Mouse (Mus musculus) right cerebral cortex, adult 18-20 months (tissue): ENCODE data around the gene Cd209g.
A peak's percentile ranks its signal among the peaks of the same experiment; 100 is the strongest.
"Not testable (repeated sequence)": the region's sequence is repeated elsewhere in the genome, so short reads cannot be mapped to it uniquely, and the experiment has no call there.

Experiments used
- DNase-seq: peaks from one replicate; pipeline ENCODE4 v3.0.0; 2022; ENCODE audit warnings: mixed read lengths

Cd209g gene

GRCm38 (mm10) chr8:4133798-4134197, at the start of gene Cd209g:
TSS of gene Cd209g (plus strand) at chr8:4134098.
- no peak for DNase-seq

- not testable (repeated sequence) for DNase-seq
These were observed 46.6 kb upstream of the Cd209g start for GRCm38 (mm10) chr8:4087180-4087722.

- DNase-seq = not testable (repeated sequence)
These were observed 45.4 kb upstream of the Cd209g start for GRCm38 (mm10) chr8:4088514-4088913.

- not testable (repeated sequence) for DNase-seq
These were observed 28.2 kb upstream of the Cd209g start, which contains the start of gene Cd209f for GRCm38 (mm10) chr8:4105735-4106134. TSS of gene Cd209f (minus strand) at chr8:4105835.

GRCm38 (mm10) chr8:4139660-4140646, 6.1 kb downstream of the Cd209g start:
- peak; percentile 76 for DNase-seq

GRCm38 (mm10) chr8:4141721-4142120, 7.8 kb downstream of the Cd209g start:
- DNase-seq = no peak

DNA sequence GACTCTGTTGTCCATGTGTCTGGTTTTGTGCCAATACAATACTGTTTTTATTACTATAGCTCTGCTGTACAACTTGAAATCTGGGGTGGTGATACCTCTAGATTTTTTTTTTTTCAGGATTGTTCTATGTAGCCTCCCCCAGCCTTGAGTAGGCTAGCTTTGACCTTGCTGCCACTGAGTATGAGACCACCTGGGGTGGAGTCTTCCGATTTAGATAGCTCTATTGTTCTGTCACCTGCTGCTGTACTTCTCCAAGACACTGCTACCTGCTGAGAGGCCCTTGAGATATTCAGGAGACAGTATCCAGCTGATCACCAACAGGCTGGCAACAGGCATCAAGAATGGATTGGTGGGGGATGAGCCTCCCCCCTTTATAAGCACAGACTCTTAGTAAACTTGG, 13.4 kb downstream of the Cd209g start:
- no peak for DNase-seq

GRCm38 (mm10) chr8:4154878-4155277, 21.0 kb downstream of the Cd209g start:
- no peak for DNase-seq

GRCm38 (mm10) chr8:4162786-4163185, 28.9 kb downstream of the Cd209g start:
- no peak for DNase-seq

DNA sequence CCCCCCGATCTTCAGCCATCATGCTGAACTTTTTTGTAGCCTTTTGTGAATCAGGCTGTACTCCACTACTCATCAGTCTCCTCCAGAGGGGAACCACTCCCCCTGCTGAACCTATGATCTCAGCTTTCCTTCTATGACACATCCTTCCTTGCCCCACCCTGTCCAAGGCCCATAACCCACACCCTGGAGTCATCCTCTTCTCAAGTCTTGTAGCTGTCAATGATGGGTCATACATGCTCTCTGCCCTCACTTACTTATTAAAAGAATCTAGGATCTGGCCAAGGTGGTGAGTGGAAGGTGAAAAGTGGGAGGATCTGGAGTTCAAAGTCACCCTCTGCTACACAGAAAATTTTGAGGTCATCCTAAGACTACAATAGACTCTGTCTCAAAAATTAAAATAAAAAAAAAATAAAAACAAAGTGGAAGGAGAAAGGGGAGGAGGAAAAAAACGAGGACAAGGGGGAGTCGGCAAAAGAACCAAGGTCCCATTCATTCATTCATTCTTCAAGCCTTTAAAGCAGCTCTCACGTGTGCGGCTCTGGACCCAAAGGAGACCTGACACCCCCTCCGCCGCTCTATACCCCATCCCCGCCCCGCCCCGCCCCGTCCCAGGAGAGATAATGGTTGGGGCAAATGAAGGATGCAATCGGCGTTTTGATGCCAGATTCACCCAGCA, 31.4 kb downstream of the Cd209g start:
- no peak for DNase-seq

DNA sequence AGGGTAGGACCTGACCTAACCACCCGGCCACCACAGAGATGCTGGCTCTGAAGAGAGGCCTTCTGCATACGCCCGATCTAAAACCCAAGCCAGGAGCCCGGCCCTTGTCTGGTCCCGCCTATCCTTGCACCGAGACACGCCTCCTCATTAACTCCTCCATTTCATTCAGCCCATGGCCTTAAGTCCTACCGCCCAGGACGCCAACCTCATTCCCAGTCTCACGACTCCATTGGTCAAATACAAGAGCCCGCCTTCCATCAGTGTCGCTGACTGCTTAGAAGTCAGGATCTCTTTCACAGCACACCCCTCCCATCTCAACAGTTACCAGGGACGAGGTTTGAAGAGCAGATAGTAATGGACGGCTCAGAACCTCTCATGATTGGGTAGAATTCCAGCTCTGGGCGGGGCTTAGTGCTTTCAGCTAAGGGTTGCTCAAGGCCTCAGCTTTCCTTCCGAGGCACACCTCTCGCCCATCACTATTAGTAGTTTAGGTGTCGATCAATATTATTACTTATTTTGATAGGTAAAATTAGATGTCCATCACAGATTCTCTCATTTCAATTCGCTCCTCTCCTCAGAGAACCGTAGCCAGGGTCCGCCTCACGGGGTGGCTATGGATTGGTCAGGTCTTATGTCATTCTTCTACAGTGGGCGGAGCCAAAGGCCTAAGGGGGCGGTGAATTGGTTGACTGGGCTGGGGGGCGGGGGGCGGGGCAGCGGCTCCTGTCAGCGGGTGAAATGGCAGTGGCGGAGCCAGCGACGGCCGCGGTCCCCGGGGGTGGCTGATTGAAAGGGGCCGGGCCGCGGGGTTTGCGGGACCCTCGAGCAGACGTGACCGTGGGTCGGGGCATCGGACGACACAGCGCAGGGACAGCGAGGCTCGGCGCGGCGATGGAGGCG, 32.2 kb downstream of the Cd209g start, which contains the start of gene Evi5l:
Gene Evi5l (plus strand): TSS at position 716 of the 900 bp plus-strand sequence.
- DNase-seq = peak; percentile 100

DNA sequence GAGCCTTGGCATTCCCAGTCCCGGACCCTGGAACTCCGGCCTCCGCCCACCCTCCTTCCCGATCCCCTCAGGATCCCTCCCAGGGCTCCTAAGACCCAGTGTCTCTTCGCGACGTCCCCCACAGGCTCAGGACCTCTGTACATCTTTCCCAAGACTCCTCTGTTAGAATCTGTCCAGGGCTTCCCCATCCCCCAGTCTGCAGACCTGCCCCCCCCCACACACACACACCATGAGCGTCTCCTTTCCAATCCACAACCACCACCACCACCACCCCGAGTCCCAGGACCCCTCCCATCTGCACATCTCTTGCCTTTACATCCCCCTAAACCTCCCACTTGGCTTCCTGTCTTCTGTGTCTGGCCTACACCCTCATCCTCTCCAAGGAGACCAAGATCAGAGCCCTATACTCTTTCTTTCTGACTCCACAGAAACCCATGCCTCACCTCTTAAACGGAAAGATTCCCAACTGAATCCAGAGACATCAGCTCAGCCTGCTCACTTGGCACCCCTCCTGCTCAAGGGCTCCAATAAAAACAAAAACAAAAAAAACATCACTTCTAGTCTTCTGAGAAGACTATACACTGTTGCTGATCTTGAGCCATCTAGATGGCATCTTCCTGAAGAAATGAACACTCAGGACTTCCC, 33.1 kb downstream of the Cd209g start:
- DNase-seq = no peak

- DNase-seq = no peak
These were observed 34.0 kb downstream of the Cd209g start for GRCm38 (mm10) chr8:4167918-4168317.

DNA sequence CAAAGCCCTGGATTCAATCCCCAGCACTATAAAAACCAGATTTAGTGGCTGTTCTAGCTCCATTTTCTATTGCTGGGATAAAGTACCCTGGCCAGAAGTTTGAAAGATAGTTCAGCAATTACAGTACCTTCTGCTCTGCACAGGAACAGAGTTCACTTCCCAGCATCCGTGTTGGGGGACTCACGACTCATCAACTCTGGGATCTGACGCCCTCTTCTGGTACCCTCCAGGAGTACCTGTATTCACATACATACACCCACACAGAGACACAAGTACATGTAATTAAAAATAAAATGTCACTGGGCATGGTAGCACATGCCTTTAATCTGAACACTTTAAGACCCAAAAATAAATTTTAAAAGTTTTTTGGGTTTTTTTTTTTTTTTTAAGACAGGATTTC, 38.6 kb downstream of the Cd209g start:
- no peak for DNase-seq

- DNase-seq = no peak
These were observed 40.1 kb downstream of the Cd209g start for GRCm38 (mm10) chr8:4174018-4174417.

DNA sequence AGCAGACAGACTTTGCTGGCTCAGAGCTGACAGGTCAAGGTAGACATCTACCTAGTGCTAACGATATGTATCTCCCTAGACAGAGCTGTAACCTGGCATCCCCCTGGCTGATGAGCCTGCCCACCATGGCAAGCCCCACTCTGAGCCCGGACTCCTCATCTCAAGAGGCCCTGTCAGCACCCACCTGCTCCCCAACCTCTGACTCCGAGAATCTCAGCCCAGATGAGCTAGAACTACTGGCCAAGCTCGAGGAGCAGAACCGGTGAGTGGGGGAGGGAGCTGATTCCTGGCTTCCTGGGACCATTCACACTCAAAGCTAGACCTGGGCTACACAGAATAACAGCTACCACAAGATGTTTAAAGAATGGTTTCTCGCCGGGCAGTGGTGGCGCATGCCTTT, 49.5 kb downstream of the Cd209g start:
- DNase-seq = no peak

- DNase-seq = no peak
These were observed 52.3 kb downstream of the Cd209g start for GRCm38 (mm10) chr8:4186151-4186550.
